Mouse (Mus musculus): Measurements from ENCODE around the gene Pdzrn4. TPM values are rescaled to one million over a fixed set of nuclear protein-coding genes. Genes with fewer than 3 reads are reported as not detected.

Gene Pdzrn4
- polyA plus RNA-seq, 1 experiment from 2014 or later = 0.06 TPM

- Histone ChIP-seq H3K4me2 (no peak overlapping the region), H3K27me3 (no peaks in the 10 kb centered on the region), H3K4me1 (replicated peaks) (no peaks in the 10 kb centered on the region), H3K4me3 (replicated peaks) (no peak overlapping the region), H3K27ac (replicated peaks) (no peak overlapping the region), H3K36me3 (replicated peaks) (no peaks in the 10 kb centered on the region), H3K9ac (no peak overlapping the region), H3K9me3 (replicated peaks) (no peaks in the 10 kb centered on the region)
- 78% methylated on average over 6 of the region's 6 CpGs for WGBS (ENCODE audit: insufficient replicate concordance)
- ATAC-seq (ENCODE audit: insufficient read depth) = no peak
These were observed 19.5 kb downstream of the Pdzrn4 start for GRCm38 (mm10) chr15:92416141-92416540.

- Histone ChIP-seq H3K36me3 (replicated peaks) (no peaks in the 10 kb centered on the region), H3K4me3 (replicated peaks) (no peak overlapping the region), H3K9ac (no peak overlapping the region), H3K27ac (replicated peaks) (no peak overlapping the region), H3K4me1 (replicated peaks) (no peaks in the 10 kb centered on the region), H3K4me2 (no peak overlapping the region), H3K9me3 (replicated peaks) (no peaks in the 10 kb centered on the region), H3K27me3 (no peaks in the 10 kb centered on the region)
- 65% methylated on average over 7 of the region's 7 CpGs for WGBS (ENCODE audit: insufficient replicate concordance)
- ATAC-seq (ENCODE audit: insufficient read depth) = no peak
These were observed 20.0 kb downstream of the Pdzrn4 start for GRCm38 (mm10) chr15:92416658-92417057.

GRCm38 (mm10) chr15:92417120-92417519 is 20.4 kb downstream of the Pdzrn4 start:
- Histone ChIP-seq H3K9me3 (replicated peaks) (no peaks in the 10 kb centered on the region), H3K36me3 (replicated peaks) (no peaks in the 10 kb centered on the region), H3K4me2 (no peak overlapping the region), H3K27me3 (no peaks in the 10 kb centered on the region), H3K4me1 (replicated peaks) (no peaks in the 10 kb centered on the region), H3K27ac (replicated peaks) (no peak overlapping the region), H3K9ac (no peak overlapping the region), H3K4me3 (replicated peaks) (no peak overlapping the region)
- ATAC-seq (ENCODE audit: insufficient read depth) = no peak
- 46% methylated on average over 3 of the region's 3 CpGs for WGBS (ENCODE audit: insufficient replicate concordance)

GRCm38 (mm10) chr15:92434605-92435004 is 37.9 kb downstream of the Pdzrn4 start:
- no peaks in the 10 kb centered on the region for H3K9me3 ChIP-seq (replicated peaks)
- no peaks in the 10 kb centered on the region for H3K27me3 ChIP-seq
- no peak overlapping the region for H3K4me2 ChIP-seq
- no peak for ATAC-seq (ENCODE audit: insufficient read depth)
- no peak overlapping the region for H3K4me3 ChIP-seq (replicated peaks)
- H3K9ac ChIP-seq = no peak overlapping the region
- no peak overlapping the region for H3K27ac ChIP-seq (replicated peaks)
- 5% methylated on average over 6 of the region's 6 CpGs for WGBS (ENCODE audit: insufficient replicate concordance)
- no peaks in the 10 kb centered on the region for H3K36me3 ChIP-seq (replicated peaks)
- no peaks in the 10 kb centered on the region for H3K4me1 ChIP-seq (replicated peaks)

DNA sequence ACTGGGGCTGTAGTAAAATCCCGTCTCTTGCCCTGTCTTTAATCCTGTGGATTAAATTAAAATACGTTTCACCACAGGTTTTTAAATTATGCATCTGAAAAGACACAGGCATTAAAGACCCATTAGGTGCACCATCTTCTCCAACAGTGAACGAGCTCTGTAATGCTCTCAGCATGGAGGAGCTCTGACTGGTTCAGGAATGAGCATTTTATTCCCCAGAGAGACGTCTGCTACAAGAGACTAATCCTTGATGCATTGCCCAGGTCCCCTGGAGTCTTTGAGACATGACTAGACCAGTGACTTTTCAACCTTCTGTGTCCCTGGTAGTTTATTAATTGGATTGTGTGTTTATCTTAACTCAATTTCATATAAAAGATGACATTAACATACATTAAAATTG is 38.6 kb downstream of the Pdzrn4 start:
- 45% methylated on average over 4 of the region's 4 CpGs for WGBS (ENCODE audit: insufficient replicate concordance)
- no peaks in the 10 kb centered on the region for H3K36me3 ChIP-seq (replicated peaks)
- no peaks in the 10 kb centered on the region for H3K4me1 ChIP-seq (replicated peaks)
- no peak overlapping the region for H3K9ac ChIP-seq
- H3K27me3 ChIP-seq = no peaks in the 10 kb centered on the region
- no peaks in the 10 kb centered on the region for H3K9me3 ChIP-seq (replicated peaks)
- H3K4me3 ChIP-seq (replicated peaks) = no peak overlapping the region
- H3K27ac ChIP-seq (replicated peaks) = no peak overlapping the region
- H3K4me2 ChIP-seq = no peak overlapping the region
- ATAC-seq (ENCODE audit: insufficient read depth) = no peak

GRCm38 (mm10) chr15:92441630-92442180 is 45.0 kb downstream of the Pdzrn4 start:
- no peaks in the 10 kb centered on the region for H3K36me3 ChIP-seq (replicated peaks)
- no peak for ATAC-seq (ENCODE audit: insufficient read depth)

GRCm38 (mm10) chr15:92447708-92448147 is 51.0 kb downstream of the Pdzrn4 start:
- H3K4me3 ChIP-seq (replicated peaks) = no peak overlapping the region
- 39% methylated on average over 8 of the region's 8 CpGs for WGBS (ENCODE audit: insufficient replicate concordance)
- H3K9me3 ChIP-seq (replicated peaks) = no peaks in the 10 kb centered on the region
- no peaks in the 10 kb centered on the region for H3K27me3 ChIP-seq
- no peak overlapping the region for H3K9ac ChIP-seq
- H3K4me2 ChIP-seq = no peak overlapping the region
- no peaks in the 10 kb centered on the region for H3K36me3 ChIP-seq (replicated peaks)
- H3K4me1 ChIP-seq (replicated peaks) = no peaks in the 10 kb centered on the region
- ATAC-seq (ENCODE audit: insufficient read depth) = no peak
- H3K27ac ChIP-seq (replicated peaks) = no peak overlapping the region

More at GRCm38 (mm10) chr15:92441630-92442180, 45.0 kb downstream of the Pdzrn4 start:
- Histone ChIP-seq H3K4me1 (replicated peaks) (no peaks in the 10 kb centered on the region), H3K4me2 (no peak overlapping the region), H3K9ac (no peak overlapping the region), H3K27ac (replicated peaks) (no peak overlapping the region), H3K27me3 (no peaks in the 10 kb centered on the region), H3K9me3 (replicated peaks) (no peaks in the 10 kb centered on the region), H3K4me3 (replicated peaks) (no peak overlapping the region)
- WGBS (ENCODE audit: insufficient replicate concordance) = 68% methylated on average over 19 of the region's 19 CpGs

DNA sequence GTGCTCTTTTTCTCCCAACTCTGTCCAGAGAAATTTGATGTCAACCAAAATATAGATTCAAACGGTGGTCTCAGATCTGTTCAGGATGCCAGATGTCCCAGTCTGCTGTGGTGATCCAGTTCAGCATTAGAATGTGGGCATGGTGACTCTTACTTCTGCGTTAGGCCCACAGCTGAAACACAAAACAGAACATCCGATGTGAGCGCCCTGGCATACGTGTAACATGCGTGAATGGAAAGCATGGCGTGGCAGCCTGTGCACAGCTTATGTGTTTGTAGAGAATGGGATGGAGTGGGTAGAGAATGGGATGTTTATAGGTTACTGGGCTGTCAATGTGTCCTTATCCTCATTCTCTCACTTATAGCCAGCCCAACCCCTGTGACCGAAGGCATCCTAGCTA is 52.4 kb downstream of the Pdzrn4 start:
- Histone ChIP-seq H3K4me3 (replicated peaks) (no peak overlapping the region), H3K4me2 (no peak overlapping the region), H3K4me1 (replicated peaks) (no peaks in the 10 kb centered on the region), H3K9ac (no peak overlapping the region), H3K36me3 (replicated peaks) (no peaks in the 10 kb centered on the region), H3K9me3 (replicated peaks) (no peaks in the 10 kb centered on the region), H3K27ac (replicated peaks) (no peak overlapping the region), H3K27me3 (no peaks in the 10 kb centered on the region)
- 77% methylated on average over 8 of the region's 8 CpGs for WGBS (ENCODE audit: insufficient replicate concordance)
- ATAC-seq (ENCODE audit: insufficient read depth) = no peak

DNA sequence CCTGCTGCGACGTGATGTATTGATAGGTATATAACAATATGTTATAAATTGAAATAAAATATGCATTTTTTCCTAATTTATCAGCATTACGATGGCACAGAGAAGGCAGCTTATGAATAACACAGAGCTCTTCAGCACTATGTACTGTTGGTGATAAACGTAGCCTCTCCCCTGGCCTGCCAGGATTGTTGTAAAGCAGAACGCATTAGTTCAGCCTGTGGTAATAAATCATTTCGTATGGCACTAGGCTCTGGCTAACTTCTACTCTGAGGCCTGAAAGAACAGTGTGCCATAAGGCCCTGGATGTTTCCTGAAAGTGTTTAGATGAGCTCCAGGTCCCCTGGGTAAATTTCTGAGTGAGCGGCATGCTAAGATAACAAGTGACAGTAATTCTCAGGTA is 55.9 kb downstream of the Pdzrn4 start:
- no peaks in the 10 kb centered on the region for H3K27me3 ChIP-seq
- WGBS (ENCODE audit: insufficient replicate concordance) = 69% methylated on average over 7 of the region's 7 CpGs
- H3K36me3 ChIP-seq (replicated peaks) = no peaks in the 10 kb centered on the region
- H3K4me3 ChIP-seq (replicated peaks) = no peak overlapping the region
- no peaks in the 10 kb centered on the region for H3K4me1 ChIP-seq (replicated peaks)
- no peak for ATAC-seq (ENCODE audit: insufficient read depth)
- no peak overlapping the region for H3K9ac ChIP-seq
- H3K9me3 ChIP-seq (replicated peaks) = no peaks in the 10 kb centered on the region
- no peak overlapping the region for H3K27ac ChIP-seq (replicated peaks)
- no peak overlapping the region for H3K4me2 ChIP-seq

DNA sequence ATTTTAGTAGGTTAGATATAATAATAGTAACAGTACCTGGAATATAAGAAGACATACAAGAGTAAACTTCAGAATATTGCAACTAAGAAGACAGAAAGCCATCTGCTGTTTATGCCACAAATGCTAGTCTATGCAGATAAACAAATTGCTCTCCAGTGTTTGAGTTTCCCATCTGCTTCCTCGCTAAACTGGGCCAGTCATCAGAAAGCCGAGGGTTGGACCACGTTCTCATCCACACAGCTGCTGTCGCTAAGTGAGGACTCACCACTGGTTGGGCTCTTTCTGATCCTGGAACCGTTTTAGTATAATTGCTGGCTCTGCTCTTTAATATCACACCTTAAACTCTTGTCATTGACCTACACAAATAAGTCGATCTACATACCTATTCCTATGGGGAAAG is 85.5 kb downstream of the Pdzrn4 start:
- Histone ChIP-seq H3K4me1 (replicated peaks) (no peaks in the 10 kb centered on the region), H3K27me3 (no peaks in the 10 kb centered on the region), H3K9me3 (replicated peaks) (no peaks in the 10 kb centered on the region), H3K4me3 (replicated peaks) (no peak overlapping the region), H3K27ac (replicated peaks) (no peak overlapping the region), H3K4me2 (no peak overlapping the region), H3K9ac (no peak overlapping the region), H3K36me3 (replicated peaks) (no peaks in the 10 kb centered on the region)
- 63% methylated on average over 6 of the region's 6 CpGs for WGBS (ENCODE audit: insufficient replicate concordance)
- no peak for ATAC-seq (ENCODE audit: insufficient read depth)

GRCm38 (mm10) chr15:92491376-92491775 is 94.7 kb downstream of the Pdzrn4 start:
- no peak overlapping the region for H3K4me2 ChIP-seq
- no peak overlapping the region for H3K4me3 ChIP-seq (replicated peaks)
- H3K9me3 ChIP-seq (replicated peaks) = no peaks in the 10 kb centered on the region
- H3K27ac ChIP-seq (replicated peaks) = no peak overlapping the region
- no peaks in the 10 kb centered on the region for H3K36me3 ChIP-seq (replicated peaks)
- H3K4me1 ChIP-seq (replicated peaks) = no peaks in the 10 kb centered on the region
- WGBS (ENCODE audit: insufficient replicate concordance) = 55% methylated on average over 3 of the region's 3 CpGs
- no peaks in the 10 kb centered on the region for H3K27me3 ChIP-seq
- ATAC-seq (ENCODE audit: insufficient read depth) = no peak
- H3K9ac ChIP-seq = no peak overlapping the region

- ATAC-seq (ENCODE audit: insufficient read depth) = no peak
- H3K4me2 ChIP-seq = no peak overlapping the region
- H3K4me3 ChIP-seq (replicated peaks) = no peak overlapping the region
- H3K27ac ChIP-seq (replicated peaks) = no peak overlapping the region
- 67% methylated on average over 12 of the region's 12 CpGs for WGBS (ENCODE audit: insufficient replicate concordance)
- no peaks in the 10 kb centered on the region for H3K9me3 ChIP-seq (replicated peaks)
- no peaks in the 10 kb centered on the region for H3K36me3 ChIP-seq (replicated peaks)
- no peak overlapping the region for H3K9ac ChIP-seq
- no peaks in the 10 kb centered on the region for H3K27me3 ChIP-seq
- H3K4me1 ChIP-seq (replicated peaks) = no peaks in the 10 kb centered on the region
These were observed 98.9 kb downstream of the Pdzrn4 start for GRCm38 (mm10) chr15:92495465-92496174.
